Mouse (Mus musculus): Measurements from ENCODE around the gene Cpsf3. TPM values are rescaled to one million over a fixed set of nuclear protein-coding genes. Genes with fewer than 3 reads are reported as not detected.

Cpsf3 gene
- polyA plus RNA-seq, 1 experiment from 2014 or later = 113 TPM

GRCm38 (mm10) chr12:21266784-21267098, 18.4 kb upstream of the Cpsf3 start:
- 78% methylated on average over 2 of the region's 2 CpGs for WGBS
- ATAC-seq (ENCODE audit: low FRiP score) = no peak; the same call in 1 of the 2 replicates
- Histone ChIP-seq H3K27me3 (no peaks in the 10 kb centered on the region), H3K27ac (no peak overlapping the region), H3K4me1 (no peaks in the 10 kb centered on the region), H3K9me3 (replicated peaks) (no peaks in the 10 kb centered on the region), H3K4me2 (replicated peaks) (no peak overlapping the region), H3K36me3 (peaks cover 89% of the 10 kb centered on the region), H3K9ac (no peak overlapping the region), H3K4me3 (no peak overlapping the region)

- Histone ChIP-seq H3K4me3 (no peak overlapping the region), H3K9ac (no peak overlapping the region), H3K4me2 (replicated peaks) (no peak overlapping the region), H3K4me1 (no peaks in the 10 kb centered on the region), H3K27ac (no peak overlapping the region), H3K27me3 (no peaks in the 10 kb centered on the region), H3K36me3 (peaks cover 87% of the 10 kb centered on the region), H3K9me3 (replicated peaks) (no peaks in the 10 kb centered on the region)
- no peak for ATAC-seq (ENCODE audit: low FRiP score)
- WGBS = 95% methylated on average over 8 of the region's 8 CpGs
These were observed 17.0 kb upstream of the Cpsf3 start for GRCm38 (mm10) chr12:21268083-21268616.

GRCm38 (mm10) chr12:21274446-21274845, 10.7 kb upstream of the Cpsf3 start:
- Histone ChIP-seq H3K27ac (no peak overlapping the region), H3K9ac (no peak overlapping the region), H3K4me3 (no peak overlapping the region), H3K4me2 (replicated peaks) (no peak overlapping the region), H3K9me3 (replicated peaks) (no peaks in the 10 kb centered on the region), H3K36me3 (peaks cover 34% of the 10 kb centered on the region), H3K27me3 (no peaks in the 10 kb centered on the region), H3K4me1 (no peaks in the 10 kb centered on the region)
- 70% methylated on average over 7 of the region's 7 CpGs for WGBS
- no peak for ATAC-seq (ENCODE audit: low FRiP score)

GRCm38 (mm10) chr12:21277352-21277864, 7.8 kb upstream of the Cpsf3 start:
- WGBS = 86% methylated on average over 1 of the region's 1 CpGs
- H3K36me3 ChIP-seq = peaks cover 6% of the 10 kb centered on the region; the same call in 1 of the 2 replicates
- H3K9ac ChIP-seq = no peak overlapping the region
- H3K4me1 ChIP-seq = no peaks in the 10 kb centered on the region
- ATAC-seq (ENCODE audit: low FRiP score) = no peak
- no peak overlapping the region for H3K27ac ChIP-seq
- no peaks in the 10 kb centered on the region for H3K27me3 ChIP-seq
- no peak overlapping the region for H3K4me2 ChIP-seq (replicated peaks)
- no peaks in the 10 kb centered on the region for H3K9me3 ChIP-seq (replicated peaks)
- no peak overlapping the region for H3K4me3 ChIP-seq

GRCm38 (mm10) chr12:21285508-21286242, 484 bp downstream of the Cpsf3 start:
- ATAC-seq (ENCODE audit: low FRiP score) = peak; percentile 86; the same call in 1 of the 2 replicates
- Histone ChIP-seq H3K4me3 (peak overlapping the region; percentile 53), H3K4me2 (replicated peaks) (peak overlapping the region; percentile 75), H3K27ac (peak overlapping the region; percentile 80), H3K9me3 (replicated peaks) (no peaks in the 10 kb centered on the region), H3K27me3 (no peaks in the 10 kb centered on the region), H3K36me3 (peaks cover 8% of the 10 kb centered on the region; the same call in 1 of the 2 replicates), H3K9ac (peak overlapping the region; percentile 79), H3K4me1 (peaks cover 19% of the 10 kb centered on the region)
- WGBS = under 1% methylated on average over 46 of the region's 47 CpGs

GRCm38 (mm10) chr12:21286243-21286622, 1.0 kb downstream of the Cpsf3 start, which contains the start of gene Itgb1bp1:
Gene Itgb1bp1 (minus strand): TSS chr12:21286284.
- peak; percentile 96 for ATAC-seq (ENCODE audit: low FRiP score)
- Histone ChIP-seq H3K4me3 (peak within 1 kb of the TSS; percentile 53), H3K27ac (peak within 1 kb of the TSS; percentile 80), H3K4me2 (replicated peaks) (peak within 1 kb of the TSS; percentile 75), H3K9me3 (replicated peaks) (no peaks in the 10 kb centered on the region), H3K27me3 (no peaks in the 10 kb centered on the region), H3K9ac (peak within 1 kb of the TSS; percentile 79), H3K4me1 (peaks cover 19% of the 10 kb centered on the region), H3K36me3 (peaks cover 10% of the 10 kb centered on the region)
- under 1% methylated on average over 28 of the region's 28 CpGs for WGBS

- Histone ChIP-seq H3K36me3 (peaks cover 17% of the 10 kb centered on the region), H3K4me1 (peaks cover 19% of the 10 kb centered on the region), H3K4me3 (peak overlapping the region; percentile 53), H3K27ac (peak overlapping the region; percentile 80), H3K27me3 (no peaks in the 10 kb centered on the region), H3K4me2 (replicated peaks) (peak overlapping the region; percentile 53), H3K9ac (peak overlapping the region; percentile 67), H3K9me3 (replicated peaks) (no peaks in the 10 kb centered on the region)
- peak; percentile 55 for ATAC-seq (ENCODE audit: low FRiP score)
- WGBS = 37% methylated on average over 18 of the region's 18 CpGs
These were observed 1.8 kb downstream of the Cpsf3 start for GRCm38 (mm10) chr12:21286712-21287650.

GRCm38 (mm10) chr12:21288716-21289395, 3.7 kb downstream of the Cpsf3 start:
- H3K4me2 ChIP-seq (replicated peaks) = no peak overlapping the region
- H3K4me1 ChIP-seq = peaks cover 19% of the 10 kb centered on the region
- no peak overlapping the region for H3K4me3 ChIP-seq
- 98% methylated on average over 3 of the region's 3 CpGs for WGBS
- ATAC-seq (ENCODE audit: low FRiP score) = no peak
- H3K9me3 ChIP-seq (replicated peaks) = no peaks in the 10 kb centered on the region
- no peaks in the 10 kb centered on the region for H3K27me3 ChIP-seq
- H3K36me3 ChIP-seq = peaks cover 35% of the 10 kb centered on the region
- H3K27ac ChIP-seq = no peak overlapping the region
- H3K9ac ChIP-seq = no peak overlapping the region

GRCm38 (mm10) chr12:21289651-21290050, 4.5 kb downstream of the Cpsf3 start:
- 86% methylated on average over 6 of the region's 6 CpGs for WGBS
- ATAC-seq (ENCODE audit: low FRiP score) = no peak
- H3K36me3 ChIP-seq = peaks cover 43% of the 10 kb centered on the region
- no peak overlapping the region for H3K4me3 ChIP-seq
- H3K27ac ChIP-seq = no peak overlapping the region
- no peaks in the 10 kb centered on the region for H3K9me3 ChIP-seq (replicated peaks)
- H3K4me2 ChIP-seq (replicated peaks) = no peak overlapping the region
- H3K27me3 ChIP-seq = no peaks in the 10 kb centered on the region
- H3K4me1 ChIP-seq = peaks cover 19% of the 10 kb centered on the region
- H3K9ac ChIP-seq = no peak overlapping the region

GRCm38 (mm10) chr12:21298856-21299255, 13.7 kb downstream of the Cpsf3 start:
- H3K27ac ChIP-seq = no peak overlapping the region
- no peaks in the 10 kb centered on the region for H3K27me3 ChIP-seq
- WGBS = 96% methylated on average over 11 of the region's 11 CpGs
- no peak overlapping the region for H3K9ac ChIP-seq
- ATAC-seq (ENCODE audit: low FRiP score) = no peak
- peaks cover 90% of the 10 kb centered on the region for H3K36me3 ChIP-seq
- H3K4me1 ChIP-seq = no peaks in the 10 kb centered on the region
- no peak overlapping the region for H3K4me3 ChIP-seq
- no peak overlapping the region for H3K4me2 ChIP-seq (replicated peaks)
- no peaks in the 10 kb centered on the region for H3K9me3 ChIP-seq (replicated peaks)

- no peak overlapping the region for H3K27ac ChIP-seq
- no peaks in the 10 kb centered on the region for H3K9me3 ChIP-seq (replicated peaks)
- peaks cover 88% of the 10 kb centered on the region for H3K36me3 ChIP-seq
- ATAC-seq (ENCODE audit: low FRiP score) = no peak
- H3K9ac ChIP-seq = no peak overlapping the region
- WGBS = 97% methylated on average over 7 of the region's 7 CpGs
- H3K27me3 ChIP-seq = no peaks in the 10 kb centered on the region
- no peak overlapping the region for H3K4me2 ChIP-seq (replicated peaks)
- H3K4me3 ChIP-seq = no peak overlapping the region
- H3K4me1 ChIP-seq = no peaks in the 10 kb centered on the region
These were observed 16.1 kb downstream of the Cpsf3 start for GRCm38 (mm10) chr12:21301324-21301723.
